Mouse (Mus musculus) monocyte, adult 5-6 weeks (primary cell): Measurements from ENCODE around the gene Rnd2. TPM values are rescaled to one million over a fixed set of nuclear protein-coding genes. Genes with fewer than 3 reads are reported as not detected.
A peak's percentile ranks its signal among the peaks of the same experiment; 100 is the strongest.
"Not testable (repeated sequence)": the region's sequence is repeated elsewhere in the genome, so short reads cannot be mapped to it uniquely, and the experiment has no call there.

Experiments used
- ATAC-seq: fragments of 153-309, 156-312 bp; replicated peaks from 2 replicates; pipeline ENCODE4 v1.8.0; 2017; ENCODE audit warnings: mild to moderate bottlenecking; ENCODE audit not compliant: low TSS enrichment, insufficient number of reproducible peaks, severe bottlenecking, poor library complexity, low FRiP score
- total RNA-seq: library from RNA; stranded (forward); fragments of 200-1000, 200-491, 200-594 nt; gene quantifications from 3 replicates; pipeline ENCODE4 v1.2.3, GENCODE M21; 2017

The Rnd2 gene
- not detected in 3 replicates for total RNA-seq

DNA sequence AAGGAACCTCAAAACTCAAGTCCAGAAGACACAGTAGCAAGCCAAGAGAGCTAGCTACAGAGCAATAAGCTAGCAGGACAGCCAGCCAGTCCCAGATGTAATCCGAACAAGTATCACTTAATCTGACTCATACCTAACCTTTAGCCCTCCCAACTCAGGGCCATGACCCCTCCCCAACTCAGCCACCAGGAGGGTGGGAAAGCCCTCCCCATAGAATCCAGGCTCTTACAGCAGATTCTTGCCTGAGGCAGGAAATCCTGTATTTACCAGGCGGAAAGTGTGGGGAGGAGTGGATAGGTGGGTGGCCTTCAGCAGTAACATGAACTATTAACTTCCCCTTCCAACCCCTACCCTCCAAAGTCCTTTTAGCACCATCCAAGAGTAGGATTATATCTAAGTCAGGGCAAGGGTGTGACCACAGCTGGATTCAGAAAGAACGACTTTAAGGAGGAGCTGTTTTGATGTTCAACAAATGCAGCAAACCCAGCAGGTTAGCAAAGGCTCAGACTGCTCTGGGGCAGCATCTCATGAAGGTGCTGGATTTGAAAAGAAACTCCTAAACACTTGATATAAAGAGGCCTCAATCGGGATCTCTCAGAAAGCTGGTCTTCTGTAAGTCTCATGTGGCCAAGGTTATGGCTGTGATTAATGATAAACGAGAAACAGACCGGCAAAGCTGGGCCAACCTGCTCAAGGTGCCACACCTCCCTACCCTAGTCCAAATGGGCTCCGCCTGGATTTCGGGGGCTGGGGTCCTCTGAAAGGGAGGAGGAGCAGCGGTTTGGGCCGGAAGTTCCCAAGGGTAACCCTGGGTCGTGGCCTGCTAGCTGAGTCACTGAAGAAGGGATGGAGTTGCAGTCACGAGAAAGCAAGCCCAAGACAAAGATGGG lies at the start of gene Rnd2:
TSS of gene Rnd2 (plus strand) at position 789 of the 890 bp plus-strand sequence.
- no peak for ATAC-seq

DNA sequence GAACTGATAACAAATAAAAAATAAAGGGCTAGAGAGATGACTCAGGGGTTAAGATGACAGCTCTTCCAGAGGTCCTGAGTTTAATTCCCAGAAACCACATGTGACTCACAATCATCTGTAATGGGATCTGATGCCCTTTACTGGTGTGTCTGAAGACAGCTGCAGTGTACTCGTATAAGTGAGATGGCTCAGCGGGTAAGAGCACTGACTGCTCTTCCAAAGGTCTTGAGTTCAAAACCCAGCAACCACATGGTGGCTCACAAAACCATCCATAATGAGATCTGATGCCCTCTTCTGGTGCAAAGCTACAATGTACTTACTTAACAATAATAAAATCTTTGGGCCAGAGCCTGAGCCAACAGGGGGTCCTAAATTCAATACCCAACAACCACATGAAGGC lies 49.5 kb upstream of the Rnd2 start:
- ATAC-seq, result no peak

DNA sequence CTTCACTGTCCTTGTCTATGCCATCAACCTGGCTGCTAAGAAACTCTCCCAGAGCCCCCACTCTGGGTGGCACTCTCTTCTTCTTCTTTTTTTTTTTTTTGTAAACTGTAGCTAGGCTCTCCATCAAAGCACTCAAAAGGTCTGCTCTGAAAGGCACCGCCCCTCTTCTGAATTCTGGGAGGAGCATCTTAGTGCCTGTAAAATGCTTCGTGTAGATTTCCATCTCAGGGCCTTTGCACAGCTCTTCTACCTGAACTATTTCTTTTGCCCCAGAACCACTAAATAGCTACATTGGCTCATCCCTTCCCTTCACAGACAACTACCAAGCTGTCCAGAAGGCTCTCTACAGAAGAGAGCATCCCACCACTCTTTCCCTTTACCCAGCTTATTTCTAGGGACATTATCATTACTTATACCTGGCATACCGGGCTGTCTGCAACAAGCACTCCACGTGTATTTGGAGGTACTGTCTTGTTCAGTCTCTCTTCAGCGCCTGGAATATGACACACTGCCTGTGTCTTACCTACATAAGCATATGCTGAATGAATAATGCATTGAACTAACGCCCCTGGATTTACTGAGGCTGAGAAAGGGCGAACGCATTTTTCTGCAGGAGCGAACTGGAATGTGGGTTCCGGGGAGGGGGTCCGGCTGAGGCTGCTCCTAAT lies 48.2 kb upstream of the Rnd2 start:
- no peak for ATAC-seq

DNA sequence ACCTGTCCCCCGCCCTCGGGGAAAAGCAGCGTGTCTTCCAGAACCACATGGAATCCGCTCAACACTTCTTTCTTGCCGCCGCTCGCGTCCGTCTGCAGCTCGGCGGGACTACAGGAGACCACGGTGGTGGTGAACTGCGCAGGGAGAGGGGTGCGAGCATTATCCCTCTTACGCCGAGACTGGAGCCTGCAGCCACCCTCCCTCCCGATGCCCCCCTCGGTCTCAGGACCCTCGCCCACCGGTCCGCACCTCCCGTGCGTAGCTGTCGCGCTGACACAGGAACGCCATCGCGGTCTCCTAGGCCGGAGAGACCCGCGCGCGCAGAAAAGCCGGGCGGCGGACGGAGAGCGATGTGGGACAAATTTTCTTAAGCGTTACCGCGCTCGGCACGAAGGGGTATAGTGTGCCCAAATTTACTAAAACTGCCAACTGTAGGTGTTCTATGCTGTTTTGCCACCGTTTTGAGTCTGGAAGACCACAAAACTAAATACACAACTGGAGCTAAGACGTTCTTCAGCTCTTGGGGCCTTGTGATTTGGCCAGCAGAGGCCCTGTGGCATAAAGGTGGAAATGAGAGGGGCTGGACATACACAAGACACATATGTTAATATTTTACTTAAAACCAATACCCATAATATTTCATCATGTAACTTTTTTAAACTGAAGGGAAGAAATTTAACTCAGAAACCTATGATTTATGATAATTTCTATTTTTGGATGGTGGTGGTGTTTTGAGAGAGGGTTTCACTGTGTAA lies 47.5 kb upstream of the Rnd2 start, which contains the start of gene Aarsd1:
TSS of gene Aarsd1 (minus strand) at position 515 of the 755 bp plus-strand sequence.
- peak; percentile 87 for ATAC-seq

DNA sequence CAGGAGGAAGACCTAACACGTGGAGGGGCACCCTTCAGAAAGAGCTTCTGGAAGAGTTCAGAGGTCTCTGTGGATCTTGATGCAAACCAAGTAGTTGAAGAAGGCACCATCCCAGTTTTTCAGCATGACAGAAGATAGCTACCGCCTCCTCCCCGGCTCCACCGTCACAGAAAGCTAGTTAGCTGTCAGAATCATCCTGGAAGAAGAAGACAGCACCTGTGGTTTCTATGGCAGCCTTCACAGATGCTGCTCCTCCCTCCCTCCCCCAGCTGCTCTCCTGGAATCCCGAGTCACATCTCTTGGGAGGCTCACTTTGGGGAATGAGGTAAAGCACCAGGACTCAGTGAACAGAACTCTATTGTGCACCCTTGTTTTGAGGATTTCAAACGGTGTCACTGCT lies 45.8 kb upstream of the Rnd2 start:
- no peak for ATAC-seq

DNA sequence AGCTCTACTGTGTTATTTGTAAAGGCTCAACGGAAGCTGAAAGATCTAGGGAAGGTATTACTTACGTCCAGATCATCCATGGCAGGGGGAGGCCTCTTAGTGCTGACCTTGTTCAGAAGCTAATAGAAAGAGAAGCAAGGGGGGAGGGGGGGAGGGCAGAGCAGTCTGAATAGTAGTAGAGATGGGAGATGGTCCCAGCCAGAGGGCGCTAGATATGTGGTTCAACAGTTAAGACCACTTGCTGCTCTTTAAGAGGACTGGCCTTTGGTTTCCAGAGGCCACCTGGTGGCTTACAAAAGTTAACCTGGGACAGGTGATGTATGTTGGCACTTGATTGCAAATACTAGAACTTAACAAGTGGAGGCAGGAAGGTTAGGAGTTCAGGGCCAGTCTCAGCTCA lies 45.2 kb upstream of the Rnd2 start:
- ATAC-seq, result no peak

DNA sequence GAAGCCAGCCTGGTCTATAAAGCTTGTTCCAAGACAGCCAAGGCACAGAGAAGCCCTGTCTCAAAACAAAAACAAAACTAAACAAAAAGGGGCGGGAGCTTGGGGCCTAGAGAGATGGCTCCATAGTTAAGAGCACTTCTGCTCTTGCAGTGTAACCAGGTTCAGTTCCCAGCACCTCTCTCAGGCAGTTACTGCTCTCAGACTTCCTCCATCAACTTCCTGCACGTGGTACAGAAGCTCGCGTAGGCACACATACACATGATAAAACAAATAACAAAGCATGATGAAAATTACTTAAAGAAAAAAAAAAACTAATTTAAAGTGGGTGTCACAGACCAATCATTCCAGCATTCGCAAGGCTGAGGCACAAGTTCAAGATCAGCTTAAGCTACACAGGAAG lies 44.7 kb upstream of the Rnd2 start:
- ATAC-seq, result no peak

DNA sequence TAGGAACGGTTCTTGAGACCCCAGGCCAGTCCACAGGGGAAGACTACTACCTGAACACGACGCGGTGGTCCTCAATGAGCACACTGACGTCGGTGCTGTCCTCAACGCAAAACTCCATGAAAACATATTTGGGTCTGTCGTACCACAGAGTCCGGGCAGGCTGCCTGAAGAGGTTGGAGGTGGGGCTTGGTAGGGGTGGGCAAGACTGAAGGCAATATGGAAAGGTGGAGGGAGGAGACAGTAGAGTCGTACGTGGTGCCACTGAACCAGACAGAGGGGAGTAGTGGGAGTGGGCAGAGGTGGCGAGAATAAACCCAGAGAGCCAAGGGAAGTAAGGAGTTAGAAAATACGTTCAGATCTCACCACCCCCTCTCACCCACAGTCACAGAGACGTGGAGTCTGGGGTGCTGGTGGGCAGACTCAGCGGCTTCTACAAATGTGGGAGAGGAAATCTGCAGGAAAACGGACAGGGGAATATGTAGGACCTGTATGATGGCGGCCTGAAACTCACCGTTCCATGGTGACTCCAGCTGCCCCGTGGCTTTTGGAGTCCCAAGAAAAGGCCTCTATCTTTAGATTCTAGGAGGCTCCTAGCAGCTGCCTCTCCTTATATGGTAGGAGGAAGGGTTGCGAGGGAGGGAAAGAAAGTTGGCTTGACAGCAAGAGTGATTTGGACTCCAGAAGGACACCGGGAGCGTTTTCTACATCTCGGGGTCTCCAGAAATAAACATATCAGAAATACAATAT lies 40.5 kb upstream of the Rnd2 start, which contains the start of gene Gm27029:
TSS of gene Gm27029 (minus strand) at position 692 of the 747 bp plus-strand sequence.
- ATAC-seq, result peak; percentile 8; the same call in 1 of the 2 replicates

DNA sequence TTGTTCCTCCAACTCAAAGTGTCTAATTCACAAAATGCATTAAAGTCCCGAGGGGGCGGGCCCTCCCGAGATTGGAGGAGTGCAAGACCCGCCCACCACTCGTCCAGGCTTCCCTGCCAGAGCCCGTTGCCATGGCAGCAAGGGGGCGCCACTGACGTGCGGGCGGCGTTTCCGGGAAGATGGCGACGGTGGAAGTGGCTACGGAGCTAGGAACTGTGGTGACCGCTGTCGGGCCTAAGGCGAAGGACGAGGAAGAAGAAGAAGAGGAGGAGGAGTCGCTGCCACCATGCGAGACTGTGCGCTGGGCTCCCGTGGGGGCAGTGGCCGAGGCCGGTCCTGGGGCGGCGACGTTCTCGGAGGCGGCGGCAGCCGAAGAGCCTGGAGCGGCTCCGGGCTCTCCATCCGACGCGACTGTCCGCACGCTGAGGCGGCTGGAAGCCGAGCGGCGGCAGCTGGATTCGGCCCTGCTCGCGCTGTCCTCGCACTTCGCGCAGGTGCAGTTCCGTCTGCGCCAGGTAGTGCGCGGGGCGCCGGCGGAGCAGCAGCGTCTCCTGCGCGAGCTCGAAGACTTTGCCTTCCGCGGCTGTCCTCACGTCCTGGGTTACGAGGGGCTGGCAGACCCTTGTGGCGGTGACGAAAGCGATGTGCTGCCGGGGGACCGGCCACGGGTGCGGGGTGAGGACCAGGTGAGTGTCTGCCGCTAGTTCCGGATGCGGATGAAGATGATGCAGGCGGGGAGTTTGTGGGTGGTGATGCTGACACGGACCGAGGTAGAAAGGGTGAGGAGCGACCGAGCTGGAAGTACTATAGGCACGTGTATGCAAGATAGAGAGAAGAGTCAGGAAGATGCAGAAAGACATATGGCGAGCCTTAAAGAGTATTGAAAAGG lies 39.6 kb upstream of the Rnd2 start, which contains the start of the genes Rundc1 and Ptges3l:
TSS of gene Rundc1 (plus strand) at position 161 of the 889 bp plus-strand sequence.
TSS of gene Ptges3l (minus strand) at position 409 of the 889 bp plus-strand sequence.
- ATAC-seq, result peak; percentile 99

DNA sequence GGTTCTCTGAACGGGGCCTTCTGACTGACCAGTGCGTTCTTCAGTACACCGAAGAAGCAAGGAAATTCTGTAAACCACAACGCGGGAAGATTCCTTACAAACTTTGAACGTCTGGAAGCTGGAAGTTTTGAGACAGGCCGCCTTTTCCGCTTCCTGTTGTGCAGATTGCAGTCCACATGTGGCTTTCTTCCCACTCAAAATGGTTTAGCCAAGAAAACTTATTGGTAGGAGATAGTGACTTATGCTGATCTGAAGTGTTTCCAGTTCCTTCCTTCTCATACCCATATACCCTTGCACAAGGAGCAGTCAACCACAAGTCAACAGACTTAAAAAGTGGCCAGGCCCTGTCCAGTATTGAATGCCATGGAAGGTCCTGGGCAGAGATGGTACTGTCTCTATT lies 38.6 kb upstream of the Rnd2 start:
- no peak for ATAC-seq

DNA sequence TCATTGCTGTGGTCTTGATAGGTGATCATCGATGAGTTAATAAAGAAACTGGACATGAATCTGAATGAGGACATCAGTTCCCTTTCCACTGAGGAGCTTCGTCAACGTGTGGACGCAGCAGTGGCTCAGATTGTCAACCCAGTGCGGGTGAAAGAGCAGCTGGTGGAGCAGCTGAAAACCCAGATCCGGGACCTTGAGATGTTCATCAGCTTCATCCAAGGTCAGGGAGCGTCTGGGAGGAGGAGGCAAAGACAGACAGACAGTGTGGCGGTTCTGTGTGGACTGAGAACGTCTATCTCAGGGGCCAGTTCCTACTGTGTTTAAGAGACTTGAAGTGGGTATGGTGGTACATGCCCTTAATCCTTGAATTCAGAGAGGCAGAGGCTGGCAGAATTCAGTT lies 33.5 kb upstream of the Rnd2 start:
- no peak for ATAC-seq

DNA sequence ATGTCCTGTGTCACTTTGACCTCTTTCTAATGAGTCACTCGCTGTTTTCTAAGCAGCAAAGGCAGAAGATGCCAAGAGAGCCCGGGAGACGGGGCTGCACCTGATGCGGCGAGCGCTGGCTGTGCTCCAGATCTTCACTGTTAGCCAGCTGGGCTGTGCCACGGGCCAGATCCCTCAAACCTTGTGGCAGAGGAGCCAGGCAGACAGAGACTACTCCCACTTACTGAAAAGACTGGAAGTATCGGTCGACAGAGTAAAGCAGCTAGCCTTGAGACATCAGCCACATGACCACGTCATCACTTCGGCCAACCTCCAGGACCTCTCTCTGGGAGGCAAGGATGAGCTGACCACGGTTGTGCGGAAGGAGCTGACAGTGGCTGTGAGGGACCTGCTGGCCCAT lies 31.4 kb upstream of the Rnd2 start:
- ATAC-seq, result no peak

DNA sequence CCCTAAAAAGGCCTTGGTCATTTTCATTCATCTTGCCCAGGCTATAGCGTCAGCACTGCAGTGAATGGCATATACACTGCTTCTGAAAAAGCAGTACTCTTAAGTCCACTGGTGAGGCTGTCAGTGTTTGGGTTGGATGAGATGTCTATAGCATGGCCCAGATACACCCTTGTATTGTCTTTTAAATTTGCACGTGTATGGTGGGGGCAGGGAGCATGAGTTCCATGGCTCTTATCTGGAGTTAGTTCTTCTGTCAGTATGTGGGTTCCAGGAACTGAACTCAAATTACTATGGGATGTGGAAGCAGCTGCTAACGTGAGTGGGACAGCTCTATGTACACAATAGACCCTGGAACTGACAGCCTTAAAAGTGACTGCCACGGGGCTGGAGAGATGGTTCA lies 29.0 kb upstream of the Rnd2 start:
- no peak for ATAC-seq

DNA sequence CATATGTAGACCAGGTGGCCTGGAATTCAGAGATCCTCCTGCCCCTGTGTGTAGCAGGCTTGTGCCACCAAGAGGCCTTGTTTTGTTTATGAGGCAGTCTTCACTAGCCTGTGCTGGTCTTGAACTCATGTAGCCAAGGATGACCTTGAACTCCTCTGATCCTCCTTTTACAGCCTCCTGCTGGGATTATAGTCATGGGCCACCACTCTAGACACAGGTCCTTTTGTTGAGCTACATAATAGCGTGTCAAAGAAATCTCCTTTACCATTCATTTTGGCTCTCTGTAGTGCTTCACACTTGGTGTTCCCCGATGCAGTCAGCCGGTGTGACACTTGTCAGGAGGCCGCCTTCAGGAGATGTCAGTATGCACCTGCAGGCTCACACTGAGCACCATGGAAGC lies 27.9 kb upstream of the Rnd2 start:
- no peak for ATAC-seq

DNA sequence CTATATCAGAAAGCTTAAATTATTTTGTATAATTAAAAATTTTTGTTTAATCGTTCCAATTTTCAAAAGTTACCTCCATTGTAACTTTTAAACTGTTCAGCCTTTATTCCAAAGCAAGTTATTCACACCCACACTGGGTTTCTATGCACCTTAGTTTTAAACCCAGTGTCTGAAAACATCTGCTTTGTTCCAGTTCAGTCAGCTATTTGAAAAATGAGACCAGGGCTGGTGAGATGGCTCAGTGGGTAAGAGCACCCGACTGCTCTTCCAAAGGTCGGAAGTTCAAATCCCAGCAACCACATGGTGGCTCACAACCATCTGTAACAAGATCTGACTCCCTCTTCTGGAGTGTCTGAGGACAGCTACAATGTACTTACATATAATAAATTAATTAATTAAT lies 26.8 kb upstream of the Rnd2 start:
- not testable (repeated sequence) for ATAC-seq

DNA sequence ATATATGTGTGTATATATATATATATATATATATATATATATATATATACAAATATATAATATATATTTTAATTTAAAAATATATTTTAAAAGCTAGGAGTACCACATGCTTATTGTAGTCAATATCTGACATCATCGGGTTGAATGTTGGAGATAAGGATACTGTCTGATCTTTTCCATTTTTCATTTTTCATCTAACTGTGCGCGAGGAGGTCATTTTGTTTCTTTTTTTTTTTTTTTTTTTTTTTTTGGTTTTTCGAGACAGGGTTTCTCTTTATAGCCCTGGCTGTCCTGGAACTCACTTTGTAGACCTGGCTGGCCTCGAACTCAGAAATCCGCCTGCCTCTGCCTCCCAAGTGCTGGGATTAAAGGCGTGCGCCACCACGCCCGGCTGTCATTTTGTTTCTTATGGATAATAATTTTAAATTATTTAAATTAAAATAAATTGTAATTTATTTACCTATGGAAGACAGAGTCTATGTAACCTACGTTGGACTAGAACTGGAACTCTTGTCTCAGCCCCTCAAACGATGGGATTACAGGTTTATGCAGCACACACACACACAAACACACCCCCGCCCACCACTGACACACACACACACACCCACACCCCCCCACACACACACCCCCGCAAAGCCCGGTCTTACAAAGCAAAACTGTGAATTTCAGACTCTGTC lies 23.2 kb upstream of the Rnd2 start:
- not testable (repeated sequence) for ATAC-seq

DNA sequence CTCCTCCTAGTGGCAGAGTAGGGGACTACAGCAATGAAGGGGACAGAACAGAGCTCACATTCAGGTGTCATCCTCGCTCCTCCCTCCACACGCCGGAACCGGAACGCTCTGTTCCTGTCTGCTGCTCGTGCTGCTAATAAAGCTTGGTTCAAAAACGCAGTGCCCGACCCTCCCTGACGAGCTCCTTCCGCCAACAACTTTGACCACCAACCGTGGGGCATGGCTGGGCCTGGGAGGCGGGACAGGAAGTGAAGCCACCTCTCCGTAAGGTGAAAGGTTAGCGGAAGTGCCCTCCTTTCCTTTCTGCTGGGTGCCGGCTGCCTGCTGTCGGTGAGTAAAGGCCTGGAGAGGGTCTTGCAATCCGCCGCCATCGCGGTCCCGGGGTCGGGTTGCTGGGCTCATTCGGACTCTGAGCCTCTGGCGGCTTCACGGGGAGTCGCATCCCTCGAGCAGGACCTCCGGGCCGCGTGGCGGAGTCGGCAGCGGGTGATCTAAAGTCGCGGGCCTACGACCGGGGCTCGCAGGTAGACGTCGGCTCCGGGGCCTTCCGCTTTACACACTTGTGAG lies 22.6 kb upstream of the Rnd2 start, which contains the start of gene Rpl27:
TSS of gene Rpl27 (plus strand) at position 172 of the 567 bp plus-strand sequence.
- ATAC-seq, result peak; percentile 100
